Mouse (Mus musculus): ENCODE measurements around the gene Papola.

Papola gene

DNA sequence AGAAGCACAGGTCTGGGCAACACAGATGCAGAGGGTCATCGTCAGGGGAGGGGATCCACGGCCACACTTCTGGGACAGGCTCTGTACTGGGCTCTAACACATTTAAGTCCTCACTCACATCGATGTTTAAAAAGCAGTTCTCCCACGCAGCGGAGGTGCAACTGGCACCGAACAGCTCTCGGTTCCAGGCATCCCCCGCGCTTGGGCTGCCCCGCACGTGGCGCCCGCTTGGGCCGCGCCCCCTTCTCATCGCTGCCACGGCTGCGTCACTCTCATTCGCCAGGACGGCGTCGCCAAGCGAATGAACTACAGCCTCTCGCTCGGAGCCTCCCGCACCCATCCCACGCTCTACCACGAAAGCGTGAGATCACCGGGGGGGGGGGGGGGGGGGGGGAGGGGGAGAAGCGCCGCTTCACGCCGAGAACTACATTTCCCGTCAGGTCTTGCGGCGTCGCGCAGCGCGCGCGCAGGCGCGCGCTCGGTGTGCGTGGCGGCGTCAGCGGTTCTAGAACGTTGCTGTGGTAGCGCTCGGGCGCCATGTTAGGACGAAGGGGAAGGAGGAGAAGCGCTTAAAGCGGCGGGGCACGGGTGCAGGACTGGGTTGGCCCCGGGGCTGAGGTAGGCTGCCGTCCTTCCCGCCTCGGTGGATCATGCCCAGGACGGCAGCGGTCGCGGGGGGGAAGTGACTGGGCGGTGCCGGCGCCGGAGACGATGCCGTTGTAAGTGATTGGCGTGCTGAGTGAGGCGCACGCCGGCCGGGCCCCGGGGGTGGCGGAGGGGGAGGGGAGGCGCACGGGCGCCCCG is at the start of gene Papola:
Gene Papola (plus strand): TSS at position 499 of the 804 bp plus-strand sequence.
- peak; percentile 93 for DNase-seq (ENCODE audit: low read depth, low spot score)

DNA sequence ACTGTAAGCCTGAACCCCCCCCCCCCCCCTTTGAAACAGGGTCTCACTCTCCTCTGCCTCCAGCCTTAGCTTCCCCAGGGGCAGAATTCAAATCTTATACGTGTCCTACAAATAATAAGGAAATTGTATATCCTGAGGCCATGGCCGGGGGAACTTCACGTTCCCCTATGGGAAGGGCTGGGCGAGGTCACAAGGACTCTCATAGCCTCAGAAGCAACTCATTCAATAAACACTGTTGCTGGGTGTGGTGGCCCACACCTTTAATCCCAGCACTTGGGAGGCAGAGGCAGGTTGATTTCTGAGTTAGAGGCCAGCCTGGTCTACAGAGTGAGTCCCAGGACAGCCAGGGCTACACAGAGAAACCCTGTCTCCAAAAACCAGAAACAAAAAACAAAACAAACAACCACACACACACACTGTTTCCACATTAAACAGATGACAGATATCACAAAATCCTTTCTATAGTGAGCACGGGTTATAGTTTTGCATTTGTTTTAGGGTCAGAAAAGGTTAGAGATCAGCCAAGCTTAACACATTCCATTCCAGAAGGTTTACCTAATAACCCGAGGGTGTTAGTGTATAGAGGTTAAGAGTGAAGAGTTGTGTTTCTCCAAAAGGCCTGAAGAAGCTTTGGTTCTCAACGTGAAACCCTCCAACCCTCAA is 49.1 kb upstream of the Papola start:
- peak; percentile 76 for DNase-seq (ENCODE audit: low read depth, low spot score)

DNA sequence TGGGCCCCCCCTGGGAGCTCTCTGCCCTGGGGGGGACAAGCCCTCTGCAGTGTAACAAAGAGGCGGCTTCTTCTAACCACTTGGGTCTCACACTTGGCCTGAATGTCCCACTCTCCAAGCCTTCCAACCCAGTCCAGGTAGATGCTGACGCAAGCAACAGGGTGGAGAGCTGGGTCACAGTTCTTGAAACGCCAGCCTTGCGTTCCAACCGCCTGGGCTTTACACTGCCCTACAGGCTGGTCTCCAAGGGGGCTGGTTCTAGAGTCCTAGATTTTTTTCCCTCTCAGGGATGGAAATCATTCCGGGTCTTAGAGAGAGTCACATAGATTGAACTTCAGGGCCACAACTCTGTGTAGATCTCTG is 48.6 kb upstream of the Papola start:
- peak; percentile 55 for DNase-seq (ENCODE audit: low read depth, low spot score)

DNA sequence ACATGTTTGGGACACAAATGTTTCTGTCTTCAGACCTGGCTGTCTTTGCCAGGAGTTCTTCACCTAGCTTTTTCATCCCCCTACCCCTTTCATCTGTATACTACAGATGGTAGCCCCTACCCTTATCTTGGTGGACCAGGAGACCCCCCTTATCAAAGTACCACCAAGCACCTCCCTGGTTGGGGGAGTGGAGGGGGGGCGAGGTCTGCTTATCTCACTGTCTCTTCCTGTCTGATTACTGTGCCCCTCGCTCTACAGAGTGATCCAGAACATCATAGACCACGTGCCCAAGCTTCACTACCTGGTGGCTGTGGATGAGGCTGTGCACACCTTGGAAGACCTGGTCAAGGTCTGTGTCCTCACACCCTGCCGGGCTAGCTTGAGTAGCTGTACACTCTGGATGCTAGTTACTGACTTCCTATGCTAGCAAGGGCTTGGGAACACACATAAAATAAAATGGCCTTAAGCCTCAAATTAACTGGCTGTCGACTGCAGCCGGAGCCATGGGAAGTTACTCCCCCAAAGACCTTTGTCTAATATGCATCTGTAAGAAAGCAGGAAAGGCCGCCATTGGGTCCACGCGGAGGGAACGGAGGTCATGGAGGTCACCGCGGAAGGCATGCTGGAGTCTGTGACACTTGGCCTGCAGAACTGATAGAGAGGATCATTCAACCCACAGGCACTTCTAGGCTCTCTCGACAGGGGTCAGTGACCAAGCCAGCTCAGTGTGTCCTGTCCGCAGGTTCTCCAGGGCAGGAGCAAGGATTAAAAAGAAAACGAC is 46.0 kb upstream of the Papola start:
- peak; percentile 69 for DNase-seq (ENCODE audit: low read depth, low spot score)

DNA sequence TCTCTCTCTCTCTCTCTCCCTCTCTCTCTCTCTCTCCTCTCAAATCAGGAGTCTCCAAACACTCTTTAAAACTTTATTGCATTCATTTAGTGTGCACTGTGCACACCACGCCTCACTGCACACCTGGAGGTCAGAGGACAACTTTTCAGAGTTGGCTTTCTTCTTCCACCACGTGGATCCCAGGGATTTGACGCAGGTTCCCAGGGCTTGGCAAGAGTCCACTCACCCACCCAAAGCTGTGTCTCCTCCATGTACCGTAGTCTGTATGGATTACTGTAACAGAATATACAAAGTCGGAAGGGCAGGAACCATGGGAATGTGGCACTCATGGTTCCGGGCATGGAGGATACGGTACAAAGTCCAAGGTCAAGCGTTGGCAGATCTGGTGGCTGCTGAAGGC is 44.8 kb upstream of the Papola start:
- no peak for DNase-seq (ENCODE audit: low read depth, low spot score)

DNA sequence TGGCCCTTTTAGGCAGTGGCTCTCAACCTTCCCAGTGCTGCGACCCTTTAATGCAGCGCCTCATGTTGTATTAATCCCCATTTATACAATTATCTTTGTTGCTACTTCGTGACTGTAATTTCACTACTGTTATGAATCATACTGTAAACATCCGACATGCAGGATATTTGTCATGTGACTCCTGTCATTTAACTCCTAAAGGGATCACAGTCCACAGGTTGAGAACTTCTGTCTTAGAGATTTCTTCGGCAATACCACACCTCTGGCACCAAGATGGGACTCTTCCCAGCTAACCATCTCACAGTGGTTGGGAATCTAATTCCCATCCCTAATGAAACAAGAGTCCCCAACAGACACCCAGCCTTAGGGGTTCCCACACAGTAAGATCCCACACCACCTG is 36.4 kb upstream of the Papola start:
- DNase-seq (ENCODE audit: low read depth, low spot score) = no peak

DNA sequence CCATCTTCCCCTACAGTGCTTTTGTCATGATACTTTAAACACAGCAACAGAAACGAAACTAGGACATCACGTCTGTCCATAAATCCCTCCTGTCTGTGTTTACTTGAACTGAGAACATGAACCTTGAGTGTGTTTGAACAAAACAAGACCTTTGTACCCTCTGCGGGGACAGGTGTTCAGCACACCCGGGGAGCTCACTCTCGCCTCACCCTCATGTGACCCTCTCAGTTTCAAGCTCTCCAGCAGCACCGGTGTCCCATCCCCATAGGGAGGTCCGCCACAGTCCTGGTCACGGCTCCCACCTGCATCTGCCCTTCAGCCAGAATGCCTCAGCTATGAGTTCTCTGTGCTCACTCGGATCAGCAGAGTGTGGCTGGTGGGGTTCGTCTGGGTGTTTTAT is 30.7 kb upstream of the Papola start:
- DNase-seq (ENCODE audit: low read depth, low spot score) = no peak

DNA sequence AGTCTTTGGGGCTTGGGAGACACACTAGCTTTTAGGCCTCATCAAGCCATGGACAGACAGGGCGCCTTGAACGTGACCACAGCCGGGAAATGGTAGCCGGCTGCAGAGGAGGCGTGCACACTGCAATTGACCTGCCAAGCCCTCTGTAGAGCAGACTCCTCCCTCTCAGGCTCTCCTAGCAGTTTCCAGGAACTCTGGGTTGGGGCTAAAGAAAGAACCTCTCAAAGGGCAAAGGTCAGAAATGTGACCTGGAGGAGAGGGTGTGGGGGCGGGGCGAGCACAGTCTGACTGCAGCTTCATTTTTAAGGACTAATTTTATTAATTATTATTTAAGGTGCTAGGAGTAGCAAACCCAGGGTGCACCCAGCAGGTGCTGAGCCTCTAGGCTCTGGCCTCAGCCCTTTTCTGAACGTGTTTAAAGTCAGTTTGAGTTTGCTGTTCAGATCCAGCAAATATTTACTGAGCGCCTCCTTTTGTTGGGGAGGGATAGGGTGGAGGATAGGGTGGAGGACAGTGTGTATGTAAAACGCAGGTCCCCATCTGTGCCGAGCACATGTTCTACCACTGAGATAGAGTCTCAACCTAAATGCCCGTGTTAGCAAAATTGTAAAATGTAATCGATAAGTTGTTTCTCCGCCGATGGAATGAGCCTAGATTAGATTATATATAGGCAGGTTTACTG is 26.5 kb upstream of the Papola start:
- DNase-seq (ENCODE audit: low read depth, low spot score) = peak; percentile 98

DNA sequence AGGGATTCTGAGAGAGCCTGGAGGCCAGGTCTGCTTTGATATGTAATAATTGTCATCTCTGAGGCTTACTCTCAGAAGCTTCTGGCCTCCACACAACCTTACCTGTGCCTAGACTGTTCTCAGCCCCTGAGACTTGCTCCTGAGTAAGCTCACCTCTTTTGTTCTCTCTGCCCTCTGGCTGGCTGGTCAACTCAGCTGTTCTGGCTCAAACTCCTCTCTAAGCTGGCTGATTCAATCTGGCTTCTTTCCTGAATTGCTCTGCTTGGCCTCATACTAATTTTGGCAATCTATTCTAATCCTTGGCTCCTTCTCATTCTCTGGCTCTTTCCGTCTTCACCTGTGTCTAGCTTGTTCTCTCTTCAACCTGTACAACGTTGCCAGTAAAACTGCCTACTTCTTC is 25.6 kb upstream of the Papola start:
- no peak for DNase-seq (ENCODE audit: low read depth, low spot score)

DNA sequence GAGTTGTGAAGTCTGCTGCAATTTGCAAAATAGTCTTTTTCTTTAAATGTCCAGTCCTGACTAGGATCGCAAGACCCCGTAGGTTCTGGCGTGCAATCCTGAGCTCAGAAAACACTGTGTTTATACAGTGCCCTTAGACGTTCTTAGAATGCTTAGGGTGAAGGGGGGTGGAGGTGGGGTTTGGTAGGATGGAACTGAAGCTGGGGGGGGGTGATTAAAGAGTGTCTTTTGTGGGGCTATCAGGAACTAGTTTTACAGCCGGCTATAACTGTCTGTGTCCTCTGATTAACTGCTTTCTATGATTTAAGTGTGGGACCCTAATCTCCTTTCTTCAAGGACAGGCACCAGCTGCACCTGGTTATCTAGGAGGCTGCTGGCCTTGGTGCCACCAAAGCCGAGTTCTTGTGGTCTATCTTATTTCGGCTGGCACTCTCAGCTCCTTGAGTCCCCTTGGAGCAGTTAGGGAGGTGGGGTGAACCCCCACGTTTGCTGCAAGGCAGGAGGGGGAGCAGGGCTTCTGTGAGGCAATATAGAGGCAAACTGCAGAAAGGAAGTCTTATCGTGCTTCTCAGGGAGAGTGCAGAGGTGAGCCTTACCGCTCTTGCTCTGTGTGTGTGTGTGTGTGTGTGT is 24.5 kb upstream of the Papola start:
- no peak for DNase-seq (ENCODE audit: low read depth, low spot score)

DNA sequence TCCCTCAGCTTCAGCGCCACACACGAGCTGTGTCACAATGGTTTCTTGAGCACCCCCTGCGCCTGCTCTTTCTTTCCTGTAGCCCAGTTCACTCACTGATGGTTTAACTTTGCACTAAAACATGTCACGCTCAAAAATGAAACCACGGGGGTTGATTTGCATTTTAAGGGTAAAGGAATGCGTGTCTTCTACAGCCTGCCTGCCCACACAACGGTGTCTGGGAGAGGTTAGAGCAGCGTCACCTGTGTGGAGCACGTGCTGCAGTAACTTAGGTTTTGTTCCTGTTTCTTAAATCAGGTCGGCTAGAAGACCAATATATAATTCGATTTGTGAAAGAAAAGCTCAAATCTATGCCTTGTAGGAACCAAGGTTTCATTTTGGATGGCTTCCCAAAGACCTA is 23.3 kb upstream of the Papola start:
- DNase-seq (ENCODE audit: low read depth, low spot score) = peak; percentile 81

DNA sequence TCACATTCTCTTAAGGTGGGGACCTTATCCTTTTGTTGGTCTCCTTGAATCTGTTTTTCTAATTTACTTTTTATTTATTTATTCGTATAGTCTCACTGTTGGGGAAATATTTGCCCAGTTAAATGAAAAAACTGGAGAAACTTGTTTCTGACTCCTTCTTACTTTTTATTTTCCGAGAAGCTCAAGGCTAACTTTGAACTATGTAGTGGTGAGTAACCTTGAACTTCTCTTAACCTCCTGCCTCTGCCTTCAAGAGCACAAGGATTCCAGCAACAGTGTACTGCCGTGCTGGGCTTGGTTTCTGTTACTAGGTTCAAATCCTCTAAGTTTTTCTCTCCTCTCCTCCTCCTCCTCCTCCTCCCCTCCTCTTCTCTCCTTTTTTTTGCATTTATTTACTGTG is 22.9 kb upstream of the Papola start:
- DNase-seq (ENCODE audit: low read depth, low spot score) = peak; percentile 71

DNA sequence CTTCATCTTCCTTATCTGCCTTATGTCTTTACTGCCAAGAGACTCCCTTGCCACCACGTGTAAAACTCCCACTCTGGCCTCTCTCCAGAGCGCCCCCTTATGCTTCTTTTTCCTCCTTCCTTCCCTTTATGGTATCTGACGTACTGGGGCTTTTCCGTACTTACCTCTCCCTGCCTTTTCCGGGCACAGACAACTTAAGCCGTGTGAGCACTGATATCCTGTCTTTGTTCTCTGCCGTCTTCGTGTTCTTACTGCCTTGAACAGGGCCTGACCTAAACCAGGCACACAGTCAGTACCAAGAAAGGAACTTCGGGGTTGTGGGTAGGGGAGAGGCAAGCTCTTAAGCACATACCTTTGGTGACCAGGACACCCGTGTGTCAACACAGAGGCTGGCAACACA is 14.8 kb upstream of the Papola start:
- DNase-seq (ENCODE audit: low read depth, low spot score) = no peak

DNA sequence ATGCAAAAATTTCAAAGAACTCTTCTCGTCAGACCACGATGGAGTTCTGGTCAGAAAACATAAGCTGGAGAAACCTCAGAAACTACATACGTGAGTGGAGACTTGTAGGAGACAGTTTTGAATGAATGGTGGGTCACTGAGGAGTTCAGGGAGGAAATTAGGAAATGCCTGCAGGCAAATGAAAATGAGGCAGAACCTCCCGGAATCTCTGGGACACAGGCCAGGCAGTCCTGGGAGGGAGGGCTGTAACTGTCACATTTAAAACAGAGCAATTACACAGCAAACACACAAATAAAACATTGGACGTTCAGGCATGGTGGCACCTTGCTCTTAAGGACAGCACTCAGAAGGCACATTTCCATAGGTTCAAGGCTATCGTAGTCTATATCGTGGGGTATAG is 9.6 kb upstream of the Papola start:
- DNase-seq (ENCODE audit: low read depth, low spot score) = no peak

DNA sequence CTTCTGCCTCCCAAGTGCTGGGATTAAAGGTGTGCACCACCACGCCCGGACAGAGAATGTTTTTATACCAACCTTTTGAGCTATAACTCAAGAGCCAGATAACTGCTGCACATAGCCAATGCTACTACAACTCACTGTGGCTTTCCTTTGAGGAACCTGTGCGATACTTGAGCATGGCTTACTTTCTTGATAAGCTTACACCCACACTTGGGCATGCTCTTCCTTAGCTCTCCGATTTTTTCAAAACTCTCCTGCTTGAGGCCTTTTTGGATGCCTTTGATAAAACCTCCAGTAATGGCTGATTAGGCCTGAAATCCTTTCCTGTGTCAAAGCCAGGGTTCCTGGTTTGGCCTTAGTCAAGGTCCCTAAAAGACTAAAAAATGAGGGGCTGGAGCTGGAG is 6.8 kb upstream of the Papola start:
- DNase-seq (ENCODE audit: low read depth, low spot score) = no peak

DNA sequence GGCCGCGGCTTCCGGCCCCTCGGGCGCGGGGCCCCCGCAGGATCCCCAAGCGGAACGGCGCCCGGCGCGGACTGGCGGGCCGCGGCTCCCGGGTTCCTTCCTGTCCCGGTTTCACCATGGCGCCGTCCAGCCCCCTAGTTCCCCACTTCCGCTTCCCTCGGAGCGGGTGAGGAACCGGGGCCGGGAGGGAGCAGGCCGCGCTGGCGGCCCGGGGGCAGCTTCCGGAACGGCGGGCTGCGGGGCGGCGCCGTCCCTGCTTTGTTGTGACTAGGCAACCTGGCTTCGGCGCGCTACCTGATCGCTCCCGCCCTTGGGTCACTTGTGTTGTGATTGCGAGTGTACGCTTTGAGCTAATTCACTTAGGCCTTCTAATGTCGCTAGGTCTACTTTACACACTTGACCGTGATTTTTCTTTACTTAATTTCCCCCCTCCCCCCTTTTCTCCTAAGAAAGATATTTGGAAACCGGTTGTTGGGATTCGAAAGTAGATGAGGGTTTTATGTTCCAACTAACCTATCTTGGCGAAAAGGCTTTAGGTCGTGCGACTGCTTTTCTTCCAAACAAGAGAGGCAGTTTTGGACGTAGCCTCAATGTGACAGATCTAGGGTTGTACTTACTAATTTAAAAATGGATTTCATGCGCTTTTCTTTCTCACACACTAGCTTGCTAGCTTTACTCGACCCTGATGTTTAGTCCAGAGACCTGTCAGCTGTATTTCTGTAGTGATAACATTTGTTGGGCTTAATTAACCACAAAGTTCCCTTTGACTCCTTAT is 693 bp downstream of the Papola start:
- DNase-seq (ENCODE audit: low read depth, low spot score) = peak; percentile 62

DNA sequence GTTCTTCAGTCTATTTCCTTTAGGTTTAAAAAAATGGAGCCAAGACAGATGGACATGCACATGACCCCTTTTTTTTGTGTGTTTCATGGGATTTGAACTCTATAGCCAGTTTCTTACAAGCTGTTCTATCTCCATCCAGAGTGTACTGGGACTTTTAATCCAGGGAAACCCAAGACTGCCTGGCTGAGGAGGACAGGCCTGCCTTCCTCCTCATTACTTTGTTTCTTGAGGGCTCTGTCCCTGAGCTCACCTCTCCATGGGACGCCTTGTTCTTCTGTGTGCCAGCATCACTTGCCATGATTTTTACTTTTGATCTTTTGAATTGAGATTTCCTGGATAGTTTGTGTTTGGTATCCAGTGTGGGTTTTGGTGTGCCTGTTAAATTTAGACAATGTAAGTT is 1.6 kb downstream of the Papola start:
- DNase-seq (ENCODE audit: low read depth, low spot score) = no peak

DNA sequence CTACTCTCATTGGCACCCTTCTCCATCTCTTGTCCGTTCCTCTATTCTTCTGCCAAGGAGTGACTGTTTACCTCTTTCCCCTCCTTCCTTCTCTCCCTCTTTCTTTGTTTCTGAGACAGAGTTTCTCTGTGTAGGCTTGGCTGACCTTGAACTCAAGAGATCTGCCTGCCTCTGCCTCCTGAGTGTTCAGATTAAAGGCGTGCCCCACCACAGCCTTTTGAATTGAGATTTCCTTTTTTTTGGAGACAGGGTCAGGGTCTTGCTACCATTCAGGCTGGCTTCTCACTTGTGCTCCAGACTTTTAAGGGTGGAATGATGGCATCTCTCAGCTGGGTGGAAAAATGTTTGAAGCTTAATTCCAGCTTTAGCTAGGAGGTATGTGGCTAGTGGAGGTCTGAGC is 3.1 kb downstream of the Papola start:
- peak; percentile 84 for DNase-seq (ENCODE audit: low read depth, low spot score)

DNA sequence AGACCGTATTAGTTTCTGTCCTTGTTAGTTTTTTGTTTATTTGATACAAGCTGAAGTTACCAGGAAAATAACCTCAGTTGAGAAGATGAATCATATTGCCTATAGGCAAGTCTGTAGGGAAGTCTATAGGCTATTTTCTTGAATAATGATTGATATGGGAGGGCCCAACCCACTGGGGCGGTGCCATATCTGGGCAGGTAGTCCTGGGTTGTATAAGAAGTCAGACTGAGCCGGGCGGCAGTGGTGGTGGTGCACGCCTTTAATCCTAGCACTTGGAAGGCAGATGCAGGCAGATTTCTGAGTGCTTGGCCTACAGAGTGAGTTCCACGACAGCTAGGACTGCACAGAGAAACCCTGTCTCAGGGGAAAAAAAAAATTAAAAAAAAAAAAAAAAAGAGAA is 5.4 kb downstream of the Papola start:
- DNase-seq (ENCODE audit: low read depth, low spot score) = peak; percentile 60

DNA sequence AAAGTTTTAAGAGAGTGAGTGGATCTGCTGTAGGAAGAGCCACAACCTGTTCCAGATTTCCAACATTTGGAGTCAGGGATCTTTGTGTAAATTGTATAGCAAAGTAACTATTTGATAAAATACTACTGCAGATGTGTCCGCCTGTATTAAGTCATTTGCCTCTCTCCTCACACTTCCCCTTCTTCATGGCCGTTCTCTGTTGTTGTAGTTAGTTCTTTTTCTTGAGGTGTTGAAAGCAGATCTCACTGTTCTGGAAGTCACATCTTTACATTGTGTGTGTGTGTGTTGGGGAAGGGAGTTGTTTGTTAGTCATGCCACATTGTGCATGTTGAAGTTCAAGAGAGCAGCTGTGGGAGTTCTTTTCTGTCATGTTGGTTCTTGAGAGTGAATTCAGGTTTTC is 10.4 kb downstream of the Papola start:
- no peak for DNase-seq (ENCODE audit: low read depth, low spot score)

DNA sequence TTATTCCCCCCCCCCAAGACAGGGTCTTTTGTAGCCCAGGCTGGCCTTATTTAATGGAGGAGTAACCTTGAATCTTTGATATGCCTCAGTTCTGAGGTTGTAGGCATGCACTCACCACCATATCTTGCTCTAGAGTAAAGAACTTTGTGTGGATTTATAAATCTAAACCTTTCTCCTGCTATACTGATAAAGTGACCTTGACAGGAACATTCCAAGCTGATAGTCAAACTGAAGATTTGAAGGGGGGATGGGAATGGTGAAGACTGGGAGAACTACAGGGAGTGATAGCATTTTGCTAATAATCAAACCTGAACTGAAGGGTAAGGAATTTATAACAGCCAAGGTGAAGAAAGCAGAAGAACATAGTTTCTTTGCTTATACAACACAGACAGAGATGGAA is 13.5 kb downstream of the Papola start:
- no peak for DNase-seq (ENCODE audit: low read depth, low spot score)

All from R1 (cell line).